Comparison of ENCODE assay signal across 10 mouse cellular contexts in genomic region chr2:173170715-173171114, GRCm38 (mm10). TPM values are rescaled to one million over a fixed set of nuclear protein-coding genes. Genes with fewer than 3 reads are reported as not detected.
DNase-seq lines count a peak whose midpoint lies in the region; ATAC-seq and TF ChIP-seq lines count a peak whose summit lies in the region.
"Had no signal": no experiment of that assay in that cellular context is flagged by ENCODE, and none has a peak within 500 bp of the region (broad histone marks: within the 10 kb centered on the region; RNA-seq: fewer than 3 reads in every experiment).

No protein-coding gene starts in this region.

- no peak overlapping the region for H3K4me3 ChIP-seq in lung, adult 2 months (replicated peaks; ENCODE audit: extremely low read depth, low read depth, low read length)

- TF ChIP-seq POLR2A in lung, adult 2 months (IDR thresholded peaks at IDR 0.05; ENCODE audit: borderline replicate concordance, extremely low read depth, low read depth, low read length), result no peak

- 56% methylated on average over 2 of the region's 2 CpGs for WGBS in lung, adult 2 months

- peak; percentile 40 for DNase-seq in CD4-positive, CD25-positive, alpha-beta regulatory T cell, adult 2 months (ENCODE audit: low read depth, low spot score)
- DNase-seq in lung, adult 2 months, result no peak
- no peak for DNase-seq in lung, postnatal 36 days
- DNase-seq in induced T-regulatory cell, adult 2 months (ENCODE audit: low read depth), result peak; percentile 24
- DNase-seq in cerebellum, postnatal 36 days, result no peak
- DNase-seq in cerebellum, postnatal 25 days, result no peak

- no peak for ATAC-seq in CD4-positive, CD25-positive, alpha-beta regulatory T cell, adult 4 months
- ATAC-seq in megakaryocyte-erythroid progenitor cell, adult 5-6 weeks (replicated peaks; ENCODE audit: low FRiP score, low TSS enrichment, poor library complexity, severe bottlenecking), result 0 out of 2 replicates have a peak, but pooled peaks have one; percentile 24
- ATAC-seq: activated CD4-positive, CD25-positive, alpha-beta regulatory T cell, adult 4 months had no signal

- no peaks in the 10 kb centered on the region for H3K4me1 ChIP-seq in lung, adult 2 months (ENCODE audit: control insufficient read depth, insufficient read depth, low read length)

- TF ChIP-seq CTCF in lung, adult 2 months (IDR thresholded peaks at IDR 0.05; ENCODE audit: insufficient read depth, low read length), result peak; percentile 44; the same call in 1 of the 2 replicates

RNA-seq across cellular contexts. Expression of gene Pck1, which starts 17.9 kb away (rescaled TPM):
- not detected for polyA plus RNA-seq in CD4-positive, CD25-positive, alpha-beta regulatory T cell, adult 4 months (2017; shearing (Covaris generic))
- 7.9 and 14.0 TPM in 2 replicates for polyA plus RNA-seq in lung, adult 2 months (2012; rRNA removed)
- total RNA-seq in megakaryocyte-erythroid progenitor cell, adult 5-6 weeks (2014; fragmentation: Nextera tagmentation), result not detected in 2 replicates
- total RNA-seq in megakaryocyte-erythroid progenitor cell, adult 5-6 weeks (2017), result not detected in 2 replicates
- polyA plus RNA-seq: activated CD4-positive, CD25-positive, alpha-beta regulatory T cell, adult 4 months; embryonic facial prominence, embryonic 11.5 days had no signal

RNA-seq across cellular contexts. Expression of gene Zbp1, which starts 48.0 kb away (rescaled TPM):
- 100 to 1,000 TPM in 1 of 2 experiments, 10 to 100 TPM in 1; 85.2 to 140 TPM for polyA plus RNA-seq in CD4-positive, CD25-positive, alpha-beta regulatory T cell, adult 4 months (2017; shearing (Covaris generic))
- 4.8 and 5.7 TPM in 2 replicates for polyA plus RNA-seq in lung, adult 2 months (2012; rRNA removed)
- 1.3 and 2.5 TPM in 2 replicates for total RNA-seq in megakaryocyte-erythroid progenitor cell, adult 5-6 weeks (2014; fragmentation: Nextera tagmentation)
- 4.8 TPM in 1 of 2 replicates, not detected in the other for total RNA-seq in megakaryocyte-erythroid progenitor cell, adult 5-6 weeks (2017)
- polyA plus RNA-seq: embryonic facial prominence, embryonic 11.5 days had no signal

RNA-seq across cellular contexts. Expression of gene Ctcfl, which starts 51.4 kb away (rescaled TPM):
- polyA plus RNA-seq in CD4-positive, CD25-positive, alpha-beta regulatory T cell, adult 4 months (2017; shearing (Covaris generic)), result not detected
- polyA plus RNA-seq in lung, adult 2 months (2012; rRNA removed), result not detected in 2 replicates
- total RNA-seq in megakaryocyte-erythroid progenitor cell, adult 5-6 weeks (2014; fragmentation: Nextera tagmentation), result not detected in 2 replicates
- total RNA-seq in megakaryocyte-erythroid progenitor cell, adult 5-6 weeks (2017), result not detected in 2 replicates
- polyA plus RNA-seq: embryonic facial prominence, embryonic 11.5 days had no signal

Comparison
In these comparisons a context has a peak if more than half of its experiments do, and no peak if none do; other contexts are left out.
1. DNase-seq: peak in CD4-positive, CD25-positive, alpha-beta regulatory T cell, adult 2 months (single experiment) and induced T-regulatory cell, adult 2 months (single experiment); none in lung, adult 2 months (single experiment), lung, postnatal 36 days (single experiment), cerebellum, postnatal 36 days (0 of 2) and cerebellum, postnatal 25 days (0 of 2).
2. RNA of gene Zbp1, which starts 48.0 kb away (polyA plus RNA-seq): 85.2 to 140 TPM in CD4-positive, CD25-positive, alpha-beta regulatory T cell, adult 4 months; 4.8 to 5.7 TPM in lung, adult 2 months; every median in the first group is over 10 times any median in the second.